Mouse (Mus musculus): Measurements from ENCODE around the gene Olfr313.

GRCm38 (mm10) chr11:58790646-58791045 lies 24.2 kb upstream of the Olfr313 start:
- TF ChIP-seq GATA1 (IDR thresholded peaks at IDR 0.05; ENCODE audit: borderline replicate concordance, low read length) (no peak), FLI1 (IDR thresholded peaks at IDR 0.05; ENCODE audit: low read length) (no peak)
